Mouse (Mus musculus) heart, embryonic 15.5 days (tissue): Measurements from ENCODE around the gene 4930435E12Rik. TPM values are rescaled to one million over a fixed set of nuclear protein-coding genes. Genes with fewer than 3 reads are reported as not detected.

Source experiments
- ATAC-seq: fragments of 200-750 bp; cut with Nextera tagmentation; replicated peaks from 2 replicates; pipeline ENCODE4 v1.8.0; 2017; ENCODE audit warnings: low read depth, moderate TSS enrichment; ENCODE audit not compliant: insufficient number of reproducible peaks, insufficient read depth, low FRiP score
- H3K27ac ChIP-seq: fragments of 300-500 bp; sonication (generic); 2 replicates; pipeline ENCODE4 v1.5.1; 2015; ENCODE audit warnings: mild to moderate bottlenecking, inconsistent platforms
- H3K27me3 ChIP-seq: fragments of 300-500 bp; sonication (generic); 2 replicates; pipeline ENCODE4 v1.6.1; 2015; ENCODE audit warnings: inconsistent platforms
- H3K36me3 ChIP-seq: fragments of 300-500 bp; sonication (generic); 2 replicates; pipeline ENCODE4 v1.6.1; 2015; ENCODE audit warnings: mild to moderate bottlenecking, inconsistent platforms
- H3K4me1 ChIP-seq: fragments of 300-500 bp; sonication (generic); replicated peaks from 2 replicates; pipeline ENCODE4 v1.6.1; 2015; ENCODE audit warnings: inconsistent platforms
- H3K4me2 ChIP-seq: fragments of 300-500 bp; sonication (generic); 2 replicates; pipeline ENCODE4 v1.6.1; 2015; ENCODE audit warnings: inconsistent platforms, mild to moderate bottlenecking, moderate library complexity
- H3K4me3 ChIP-seq: fragments of 300-500 bp; sonication (generic); 2 replicates; pipeline ENCODE4 v1.5.1; 2015; ENCODE audit warnings: mild to moderate bottlenecking, inconsistent platforms
- H3K9ac ChIP-seq: fragments of 300-500 bp; sonication (generic); 2 replicates; pipeline ENCODE4 v1.6.1; 2015; ENCODE audit warnings: mild to moderate bottlenecking, inconsistent platforms
- H3K9me3 ChIP-seq: fragments of 300-500 bp; sonication (generic); replicated peaks from 2 replicates; pipeline ENCODE4 v1.6.1; 2016; ENCODE audit warnings: inconsistent platforms
- WGBS: fragments of 180-500 bp; shearing (Covaris S2); methylation state at CpG from one replicate; pipeline ENCODE4 v1.1.7; 2015; ENCODE audit warnings: mixed read lengths; 5-methylcytosine and 5-hydroxymethylcytosine counted together
- polyA plus RNA-seq: library from polyadenylated mRNA; unstranded; fragments of >200 nt; fragmentation: Nextera tagmentation; extraction: Ambion mirVana; gene quantifications from 2 replicates; pipeline ENCODE4 v1.2.1, GENCODE M21; 2015

Gene 4930435E12Rik
- polyA plus RNA-seq, 1 experiment from 2014 or later = not detected

DNA sequence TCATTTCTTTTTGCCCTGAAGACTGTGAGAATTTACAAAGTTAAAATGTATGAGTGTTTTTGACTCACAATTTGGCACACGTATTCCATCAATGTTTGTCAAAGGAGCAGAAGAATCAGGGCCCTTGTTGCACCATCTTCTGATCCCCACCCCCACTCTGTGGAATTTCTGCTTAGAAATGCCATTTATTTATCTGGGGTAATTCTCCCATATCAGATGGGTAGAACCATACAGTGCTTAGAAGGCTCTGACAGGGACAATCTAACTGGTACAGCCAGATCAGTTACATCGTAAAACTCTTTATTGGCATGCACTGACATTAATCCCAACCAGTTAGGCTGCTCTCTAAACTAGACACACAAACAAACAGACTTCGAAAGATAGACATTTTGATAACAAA is 38.6 kb downstream of the 4930435E12Rik start:
- Histone ChIP-seq H3K4me1 (peaks cover 19% of the 10 kb centered on the region), H3K36me3 (no peaks in the 10 kb centered on the region), H3K9me3 (no peaks in the 10 kb centered on the region), H3K27ac (no peak overlapping the region), H3K27me3 (no peaks in the 10 kb centered on the region), H3K9ac (no peak overlapping the region), H3K4me3 (no peak overlapping the region), H3K4me2 (no peak overlapping the region)
- no peak for ATAC-seq
- 78% methylated on average over 3 of the region's 3 CpGs for WGBS

GRCm38 (mm10) chr16:38789016-38789415 is 39.5 kb downstream of the 4930435E12Rik start:
- no peak for ATAC-seq
- Histone ChIP-seq H3K27ac (no peak overlapping the region), H3K27me3 (no peaks in the 10 kb centered on the region), H3K9me3 (no peaks in the 10 kb centered on the region), H3K4me1 (peaks cover 19% of the 10 kb centered on the region), H3K36me3 (no peaks in the 10 kb centered on the region), H3K4me2 (no peak overlapping the region), H3K4me3 (no peak overlapping the region), H3K9ac (no peak overlapping the region)
- WGBS = 81% methylated on average over 2 of the region's 2 CpGs

GRCm38 (mm10) chr16:38785301-38785700 is 43.2 kb downstream of the 4930435E12Rik start:
- no peak for ATAC-seq
- H3K4me1 ChIP-seq = 0 out of 2 replicates have a peak, but pooled peaks cover 6% of the 10 kb centered on the region
- WGBS = 55% methylated on average over 7 of the region's 7 CpGs

DNA sequence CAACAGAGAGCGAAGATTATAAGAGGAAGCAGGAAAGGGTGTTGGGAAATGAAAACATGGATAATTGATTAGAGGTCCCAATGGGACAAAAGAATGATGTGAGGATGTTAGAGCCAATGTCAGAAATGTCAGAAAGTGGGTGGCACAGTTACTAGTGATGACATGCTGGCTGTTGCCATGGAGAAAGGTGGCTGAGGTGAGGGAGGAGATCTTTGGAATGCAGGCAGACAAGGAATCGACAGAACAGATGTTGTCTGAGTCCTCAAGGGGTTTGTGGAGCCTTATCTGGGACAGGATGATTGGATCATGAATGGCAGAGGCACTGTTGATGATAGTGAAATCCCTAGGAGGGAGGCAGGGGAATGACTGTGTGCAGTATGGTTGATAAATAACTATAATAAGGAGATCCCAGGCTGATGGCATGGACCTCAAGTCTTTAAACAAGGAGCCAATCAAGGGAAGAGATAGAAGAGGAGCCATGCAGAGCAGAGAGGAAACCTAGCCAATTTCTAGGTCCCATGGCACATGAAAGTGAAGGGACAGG is 46.0 kb downstream of the 4930435E12Rik start:
- H3K27ac ChIP-seq = no peak overlapping the region
- H3K4me2 ChIP-seq = no peak overlapping the region
- no peak overlapping the region for H3K9ac ChIP-seq
- no peaks in the 10 kb centered on the region for H3K27me3 ChIP-seq
- 0 out of 2 replicates have a peak, but pooled peaks cover 6% of the 10 kb centered on the region for H3K4me1 ChIP-seq
- WGBS = 36% methylated on average over 2 of the region's 2 CpGs
- no peak overlapping the region for H3K4me3 ChIP-seq
- no peak for ATAC-seq
- no peaks in the 10 kb centered on the region for H3K9me3 ChIP-seq
- no peaks in the 10 kb centered on the region for H3K36me3 ChIP-seq

More at GRCm38 (mm10) chr16:38785301-38785700, 43.2 kb downstream of the 4930435E12Rik start:
- Histone ChIP-seq H3K9ac (no peak overlapping the region), H3K36me3 (no peaks in the 10 kb centered on the region), H3K27ac (no peak overlapping the region), H3K4me2 (no peak overlapping the region), H3K4me3 (no peak overlapping the region), H3K9me3 (no peaks in the 10 kb centered on the region), H3K27me3 (no peaks in the 10 kb centered on the region)

GRCm38 (mm10) chr16:38781946-38782345 is 46.6 kb downstream of the 4930435E12Rik start:
- H3K9ac ChIP-seq = no peak overlapping the region
- H3K27ac ChIP-seq = no peak overlapping the region
- H3K4me3 ChIP-seq = no peak overlapping the region
- no peaks in the 10 kb centered on the region for H3K36me3 ChIP-seq
- H3K9me3 ChIP-seq = no peaks in the 10 kb centered on the region
- H3K4me2 ChIP-seq = no peak overlapping the region
- no peaks in the 10 kb centered on the region for H3K27me3 ChIP-seq
- 45% methylated on average over 2 of the region's 2 CpGs for WGBS
- H3K4me1 ChIP-seq = 0 out of 2 replicates have a peak, but pooled peaks cover 6% of the 10 kb centered on the region
- no peak for ATAC-seq

DNA sequence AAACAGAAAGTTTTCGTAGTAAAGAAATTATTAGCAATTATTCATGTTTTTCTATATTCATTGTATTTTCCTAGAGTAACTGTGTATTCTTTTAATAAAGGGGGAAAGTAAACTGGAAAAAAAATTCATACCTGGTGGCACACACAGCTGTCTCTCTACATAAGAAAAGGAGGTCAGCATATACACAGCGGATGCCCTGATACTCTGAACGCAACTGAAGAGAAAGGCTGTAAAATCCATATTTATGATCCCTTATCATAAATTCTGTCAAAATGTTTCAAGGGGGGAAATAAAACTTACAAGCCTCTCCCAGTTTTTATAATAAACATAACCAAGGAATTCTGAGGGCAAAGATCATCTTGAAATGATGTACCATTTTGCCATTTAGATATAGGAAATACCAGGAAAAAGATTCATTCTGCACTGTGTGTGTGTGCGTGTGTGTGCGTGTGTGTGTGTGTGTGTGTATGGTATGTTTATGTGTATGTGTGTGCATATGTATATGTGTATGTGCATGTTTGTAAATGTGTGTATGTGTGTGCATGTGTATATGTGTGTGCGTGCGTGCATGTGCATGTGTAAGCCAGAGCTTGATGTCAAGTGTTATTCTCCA is 47.5 kb downstream of the 4930435E12Rik start:
- Histone ChIP-seq H3K9me3 (no peaks in the 10 kb centered on the region), H3K9ac (no peak overlapping the region), H3K4me1 (0 out of 2 replicates have a peak, but pooled peaks cover 6% of the 10 kb centered on the region), H3K36me3 (no peaks in the 10 kb centered on the region), H3K4me2 (no peak overlapping the region), H3K27me3 (no peaks in the 10 kb centered on the region), H3K27ac (no peak overlapping the region), H3K4me3 (no peak overlapping the region)
- WGBS = 93% methylated on average over 7 of the region's 7 CpGs
- no peak for ATAC-seq

DNA sequence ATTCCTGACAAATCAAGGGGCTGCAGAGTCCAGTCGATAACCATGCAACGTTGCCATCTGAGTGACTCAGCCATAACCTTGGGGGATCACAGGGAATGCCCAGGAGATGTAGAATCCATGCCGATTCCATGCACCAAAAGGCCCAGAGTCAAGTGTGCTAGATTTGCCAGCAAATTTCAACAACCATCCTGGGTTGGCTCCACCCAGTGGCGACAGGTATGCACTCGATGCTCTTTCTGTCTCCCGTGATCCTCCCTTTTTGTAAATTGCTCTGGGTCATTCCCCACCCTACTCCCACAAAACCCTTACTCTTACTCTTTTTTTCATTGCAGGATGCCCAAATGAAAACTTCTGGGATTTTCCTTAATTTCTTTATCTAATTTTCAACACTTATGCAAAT is 52.2 kb downstream of the 4930435E12Rik start:
- no peak overlapping the region for H3K27ac ChIP-seq
- 46% methylated on average over 6 of the region's 6 CpGs for WGBS
- H3K9me3 ChIP-seq = no peaks in the 10 kb centered on the region
- H3K27me3 ChIP-seq = no peaks in the 10 kb centered on the region
- no peak for ATAC-seq
- H3K4me1 ChIP-seq = no peaks in the 10 kb centered on the region
- H3K4me3 ChIP-seq = no peak overlapping the region
- no peaks in the 10 kb centered on the region for H3K36me3 ChIP-seq
- no peak overlapping the region for H3K9ac ChIP-seq
- no peak overlapping the region for H3K4me2 ChIP-seq

- no peaks in the 10 kb centered on the region for H3K9me3 ChIP-seq
- ATAC-seq = no peak
- 59% methylated on average over 7 of the region's 7 CpGs for WGBS
- no peak overlapping the region for H3K9ac ChIP-seq
- no peak overlapping the region for H3K4me3 ChIP-seq
- no peaks in the 10 kb centered on the region for H3K36me3 ChIP-seq
- H3K27ac ChIP-seq = no peak overlapping the region
- no peaks in the 10 kb centered on the region for H3K4me1 ChIP-seq
- no peaks in the 10 kb centered on the region for H3K27me3 ChIP-seq
- no peak overlapping the region for H3K4me2 ChIP-seq
These were observed 53.4 kb downstream of the 4930435E12Rik start for GRCm38 (mm10) chr16:38774964-38775746.

- Histone ChIP-seq H3K4me1 (no peaks in the 10 kb centered on the region), H3K4me3 (no peak overlapping the region), H3K9me3 (no peaks in the 10 kb centered on the region), H3K36me3 (peaks cover 9% of the 10 kb centered on the region), H3K27ac (no peak overlapping the region), H3K27me3 (no peaks in the 10 kb centered on the region), H3K4me2 (no peak overlapping the region), H3K9ac (no peak overlapping the region)
- ATAC-seq = no peak
- WGBS = 58% methylated on average over 12 of the region's 12 CpGs
These were observed 55.5 kb downstream of the 4930435E12Rik start for GRCm38 (mm10) chr16:38772906-38773496.

DNA sequence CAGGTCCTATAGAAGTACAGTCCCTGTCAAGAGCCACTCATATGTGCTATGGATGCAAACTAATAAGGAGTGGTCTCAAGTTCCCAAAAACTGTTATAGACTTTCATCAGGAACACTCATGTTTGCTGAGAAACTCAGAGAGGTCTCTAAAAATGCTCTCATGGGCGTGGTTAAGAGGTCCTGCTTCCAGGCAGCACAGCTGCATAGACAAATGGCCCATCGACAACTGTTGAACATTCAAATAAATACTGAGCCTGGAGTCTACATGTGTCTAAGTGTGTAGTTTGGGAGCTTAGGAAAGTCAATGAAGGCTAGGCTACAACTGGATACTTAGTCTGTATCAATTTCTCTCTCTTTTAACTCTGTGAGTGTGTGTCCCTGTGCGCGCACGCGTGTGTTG is 57.4 kb downstream of the 4930435E12Rik start:
- Histone ChIP-seq H3K9ac (no peak overlapping the region), H3K9me3 (no peaks in the 10 kb centered on the region), H3K4me2 (no peak overlapping the region), H3K4me1 (no peaks in the 10 kb centered on the region), H3K27ac (no peak overlapping the region), H3K36me3 (peaks cover 21% of the 10 kb centered on the region), H3K4me3 (no peak overlapping the region), H3K27me3 (no peaks in the 10 kb centered on the region)
- ATAC-seq = no peak
- WGBS = 92% methylated on average over 6 of the region's 6 CpGs

- no peaks in the 10 kb centered on the region for H3K27me3 ChIP-seq
- no peak overlapping the region for H3K4me2 ChIP-seq
- peaks cover 21% of the 10 kb centered on the region for H3K36me3 ChIP-seq
- no peaks in the 10 kb centered on the region for H3K9me3 ChIP-seq
- H3K4me1 ChIP-seq = no peaks in the 10 kb centered on the region
- no peak for ATAC-seq
- H3K4me3 ChIP-seq = no peak overlapping the region
- 74% methylated on average over 9 of the region's 9 CpGs for WGBS
- H3K27ac ChIP-seq = no peak overlapping the region
- H3K9ac ChIP-seq = no peak overlapping the region
These were observed 59.0 kb downstream of the 4930435E12Rik start for GRCm38 (mm10) chr16:38769529-38769928.
